Mouse (Mus musculus) liver, embryonic 11.5 days (tissue): ENCODE results near the gene Bach1. TPM values are rescaled to one million over a fixed set of nuclear protein-coding genes. Genes with fewer than 3 reads are reported as not detected.

Experiments used
- ATAC-seq: fragments of 200-750 bp; cut with Nextera tagmentation; replicated peaks from 2 replicates; pipeline ENCODE4 v1.8.0; 2017; ENCODE audit warnings: moderate number of reproducible peaks, mild to moderate bottlenecking, moderate TSS enrichment, moderate library complexity; ENCODE audit not compliant: low FRiP score
- DNase-seq: peaks from one replicate; pipeline ENCODE4 v3.0.0-alpha.2; 2017; ENCODE audit warnings: low spot score
- H3K27ac ChIP-seq: fragments of 300-500 bp; sonication (generic); 2 replicates; pipeline ENCODE4 v1.5.1; 2014; ENCODE audit warnings: mild to moderate bottlenecking, low read depth, low read length, control low read depth
- H3K27me3 ChIP-seq: fragments of 300-500 bp; sonication (generic); replicated peaks from 2 replicates; pipeline ENCODE4 v1.6.1; 2014; ENCODE audit warnings: low read length, mixed read lengths; ENCODE audit not compliant: control insufficient read depth, insufficient read depth
- H3K36me3 ChIP-seq: fragments of 300-500 bp; sonication (generic); 2 replicates; pipeline ENCODE4 v1.6.1; 2014; ENCODE audit warnings: mild to moderate bottlenecking, low read length, moderate library complexity, mixed read lengths; ENCODE audit not compliant: control insufficient read depth, insufficient read depth
- H3K4me1 ChIP-seq: fragments of 300-500 bp; sonication (generic); replicated peaks from 2 replicates; pipeline ENCODE4 v1.6.1; 2014; ENCODE audit warnings: low read length, mixed read lengths; ENCODE audit not compliant: control insufficient read depth, insufficient read depth
- H3K4me2 ChIP-seq: fragments of 300-500 bp; sonication (generic); 2 replicates; pipeline ENCODE4 v1.6.1; 2014; ENCODE audit warnings: mild to moderate bottlenecking, control low read depth, moderate library complexity
- H3K4me3 ChIP-seq: fragments of 300-500 bp; sonication (generic); 2 replicates; pipeline ENCODE4 v1.5.1; 2014; ENCODE audit warnings: low read depth, low read length, control low read depth
- H3K9ac ChIP-seq: fragments of 300-500 bp; sonication (generic); 2 replicates; pipeline ENCODE4 v1.6.1; 2014; ENCODE audit warnings: low read depth, low read length, control low read depth
- H3K9me3 ChIP-seq: fragments of 300-500 bp; sonication (generic); 2 replicates; pipeline ENCODE4 v1.6.1; 2016; ENCODE audit warnings: low read length, inconsistent platforms, mixed read lengths; ENCODE audit not compliant: control insufficient read depth
- WGBS: fragments of 180-500 bp; shearing (Covaris S2); extraction: QIAGEN DNeasy Blood & Tissue Kit; methylation state at CpG from one replicate; pipeline ENCODE4 v1.1.7; 2014; 5-methylcytosine and 5-hydroxymethylcytosine counted together
- polyA plus RNA-seq: library from polyadenylated mRNA; unstranded; fragments of >200 nt; fragmentation: Nextera tagmentation; extraction: Ambion mirVana; gene quantifications from 2 replicates; pipeline ENCODE4 v1.2.1, GENCODE M21; 2014

The Bach1 gene
- polyA plus RNA-seq, 1 experiment from 2014 or later, result 11.1 TPM

GRCm38 (mm10) chr16:87711961-87712360 is 13.2 kb downstream of the Bach1 start:
- no peaks in the 10 kb centered on the region for H3K27me3 ChIP-seq
- WGBS, result 57% methylated on average over 2 of the region's 2 CpGs
- ATAC-seq (no peak), DNase-seq (no peak)
- H3K27ac ChIP-seq, result peak overlapping the region; percentile 60
- H3K36me3 ChIP-seq, result no peaks in the 10 kb centered on the region
- no peaks in the 10 kb centered on the region for H3K9me3 ChIP-seq
- H3K4me3 ChIP-seq, result no peak overlapping the region
- no peak overlapping the region for H3K9ac ChIP-seq
- peak overlapping the region; percentile 47; the same call in 1 of the 2 replicates for H3K4me2 ChIP-seq
- peaks cover 50% of the 10 kb centered on the region for H3K4me1 ChIP-seq

DNA sequence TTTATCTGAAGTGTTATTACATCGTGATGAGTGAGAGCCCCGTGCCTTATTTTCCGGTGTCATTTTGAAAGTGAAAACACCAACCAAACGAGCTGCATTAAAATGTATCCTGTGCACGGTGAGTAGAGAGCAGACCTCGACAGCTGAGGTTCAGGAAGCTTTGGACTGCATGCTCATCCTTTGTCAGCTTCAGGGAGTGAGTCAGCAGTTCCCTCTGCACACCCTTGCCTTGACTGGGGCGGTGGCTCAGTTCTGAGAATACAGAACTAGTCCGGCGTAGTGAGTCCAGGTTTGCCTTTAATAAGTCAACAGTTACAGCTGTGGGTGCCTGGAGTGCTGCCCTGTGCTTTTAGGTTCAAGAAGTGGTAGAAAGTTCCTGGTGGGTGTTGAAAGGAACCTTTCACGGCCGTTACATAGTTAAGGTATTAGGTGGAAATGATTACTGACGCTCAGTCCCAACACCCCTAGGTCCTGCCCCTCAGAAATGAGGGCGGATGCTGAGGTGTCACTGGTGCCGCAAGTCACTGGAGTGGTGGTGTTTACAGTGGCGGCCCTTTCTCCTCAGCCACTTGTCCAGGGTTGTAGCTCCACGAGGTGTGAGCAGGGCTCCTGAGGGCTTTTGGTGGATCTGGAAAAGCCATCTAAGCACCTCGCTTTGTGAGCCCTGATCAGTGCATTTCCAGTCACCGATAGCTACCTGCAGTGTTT is 14.4 kb downstream of the Bach1 start:
- peak; percentile 95 for ATAC-seq
- H3K4me3 ChIP-seq, result 0 out of 2 replicates have a peak overlapping the region, but pooled peaks have one; percentile 7
- H3K9ac ChIP-seq, result peak overlapping the region; percentile 31; the same call in 1 of the 2 replicates
- peak overlapping the region; percentile 60 for H3K27ac ChIP-seq
- H3K9me3 ChIP-seq, result no peaks in the 10 kb centered on the region
- peak overlapping the region; percentile 47 for H3K4me2 ChIP-seq
- peaks cover 44% of the 10 kb centered on the region for H3K4me1 ChIP-seq
- DNase-seq, result peak; percentile 56
- no peaks in the 10 kb centered on the region for H3K27me3 ChIP-seq
- no peaks in the 10 kb centered on the region for H3K36me3 ChIP-seq
- WGBS, result 50% methylated on average over 18 of the region's 18 CpGs

GRCm38 (mm10) chr16:87714550-87714949 is 15.8 kb downstream of the Bach1 start:
- no peak for DNase-seq

GRCm38 (mm10) chr16:87715221-87715620 is 16.5 kb downstream of the Bach1 start:
- WGBS, result 92% methylated on average over 16 of the region's 16 CpGs
- Histone ChIP-seq H3K4me1 (peaks cover 42% of the 10 kb centered on the region), H3K9ac (no peak overlapping the region), H3K27ac (no peak overlapping the region), H3K9me3 (no peaks in the 10 kb centered on the region), H3K4me3 (no peak overlapping the region), H3K27me3 (no peaks in the 10 kb centered on the region), H3K4me2 (no peak overlapping the region), H3K36me3 (no peaks in the 10 kb centered on the region; the same call in 1 of the 2 replicates)
- ATAC-seq (no peak), DNase-seq (no peak)

More at GRCm38 (mm10) chr16:87714550-87714949, 15.8 kb downstream of the Bach1 start:
- no peak overlapping the region for H3K9ac ChIP-seq
- H3K27ac ChIP-seq, result no peak overlapping the region
- no peaks in the 10 kb centered on the region; the same call in 1 of the 2 replicates for H3K36me3 ChIP-seq
- ATAC-seq, result no peak
- peaks cover 36% of the 10 kb centered on the region for H3K4me1 ChIP-seq
- H3K4me3 ChIP-seq, result no peak overlapping the region
- WGBS, result 90% methylated on average over 9 of the region's 9 CpGs
- H3K4me2 ChIP-seq, result no peak overlapping the region
- no peaks in the 10 kb centered on the region for H3K9me3 ChIP-seq
- H3K27me3 ChIP-seq, result no peaks in the 10 kb centered on the region

DNA sequence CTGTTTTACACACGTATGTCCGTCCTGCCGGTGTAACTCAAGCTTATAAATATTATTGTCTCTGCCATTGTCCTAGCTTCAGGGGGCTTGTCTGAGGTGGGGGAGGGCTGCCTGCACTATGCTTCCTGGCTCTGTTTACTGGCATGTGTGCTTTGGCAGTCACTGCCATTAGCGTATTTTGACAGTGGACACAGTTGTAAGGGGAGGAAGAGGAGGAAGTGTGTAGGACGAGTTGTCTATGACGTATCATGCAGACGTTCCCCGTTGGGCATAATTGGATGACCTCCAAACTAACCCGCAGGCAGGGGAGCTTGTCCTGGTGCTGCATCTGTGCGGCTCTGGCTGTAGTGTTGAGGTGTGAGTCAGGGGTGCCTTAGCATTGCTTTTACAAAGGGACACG is 17.5 kb downstream of the Bach1 start:
- H3K4me3 ChIP-seq, result no peak overlapping the region
- H3K27ac ChIP-seq, result no peak overlapping the region
- H3K4me2 ChIP-seq, result no peak overlapping the region
- no peaks in the 10 kb centered on the region for H3K9me3 ChIP-seq
- H3K27me3 ChIP-seq, result no peaks in the 10 kb centered on the region
- DNase-seq (no peak), ATAC-seq (no peak)
- peaks cover 38% of the 10 kb centered on the region for H3K4me1 ChIP-seq
- no peaks in the 10 kb centered on the region; the same call in 1 of the 2 replicates for H3K36me3 ChIP-seq
- no peak overlapping the region for H3K9ac ChIP-seq
- 70% methylated on average over 11 of the region's 11 CpGs for WGBS

DNA sequence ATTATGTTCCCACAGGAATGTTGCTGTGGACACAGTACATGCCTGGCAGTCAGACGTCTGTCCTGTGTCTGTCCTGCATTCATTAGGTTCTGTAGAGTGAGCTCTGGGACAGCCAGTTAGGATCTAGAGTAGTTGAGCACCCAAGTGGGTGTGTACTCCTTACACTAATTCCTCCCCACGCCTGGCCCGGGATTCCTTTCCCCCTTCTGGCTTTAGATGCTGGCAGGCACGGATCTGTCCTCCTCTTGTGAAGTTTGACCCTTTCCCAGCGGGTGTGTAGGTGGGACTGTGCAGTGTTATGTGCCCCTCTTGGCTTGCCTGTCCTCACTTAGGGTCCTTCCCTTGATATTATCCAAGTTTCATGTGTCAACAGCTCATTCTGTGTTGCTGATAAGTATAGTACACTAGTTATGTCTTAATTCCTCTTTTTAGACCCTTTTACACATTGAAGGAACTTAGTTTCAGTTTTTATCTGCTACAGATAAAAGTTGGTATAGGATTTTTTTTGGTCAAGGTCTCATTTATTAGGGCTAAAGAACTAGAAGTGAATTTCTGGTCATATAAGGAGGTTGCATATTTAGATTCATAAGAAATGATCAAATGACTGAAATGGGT is 18.4 kb downstream of the Bach1 start:
- ATAC-seq (no peak), DNase-seq (no peak)
- Histone ChIP-seq H3K27ac (no peak overlapping the region), H3K4me3 (no peak overlapping the region), H3K9ac (no peak overlapping the region), H3K4me1 (peaks cover 35% of the 10 kb centered on the region), H3K4me2 (no peak overlapping the region), H3K36me3 (no peaks in the 10 kb centered on the region; the same call in 1 of the 2 replicates), H3K9me3 (no peaks in the 10 kb centered on the region), H3K27me3 (no peaks in the 10 kb centered on the region)
- WGBS, result 60% methylated on average over 5 of the region's 5 CpGs

DNA sequence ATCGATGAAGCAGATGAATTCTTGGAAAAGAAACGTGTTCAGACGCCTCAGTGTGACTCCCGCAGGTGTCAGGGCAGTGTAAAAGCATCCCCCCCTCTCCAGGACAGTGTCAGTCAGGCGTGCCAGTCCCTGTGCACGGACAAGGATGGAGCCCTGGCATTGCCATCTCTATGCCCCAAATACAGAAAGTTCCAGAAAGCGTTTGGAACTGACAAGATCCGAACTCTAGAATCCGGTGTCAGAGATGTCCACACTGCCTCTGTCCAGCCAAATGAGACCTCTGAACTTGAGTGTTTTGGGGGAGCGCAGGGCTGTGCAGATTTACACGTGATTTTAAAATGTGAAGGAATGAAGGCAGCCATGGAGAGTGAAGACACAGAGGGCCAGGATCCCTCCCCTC is 20.3 kb downstream of the Bach1 start:
- H3K4me1 ChIP-seq, result peaks cover 18% of the 10 kb centered on the region
- H3K27me3 ChIP-seq, result no peaks in the 10 kb centered on the region
- 92% methylated on average over 11 of the region's 11 CpGs for WGBS
- peaks cover 8% of the 10 kb centered on the region; the same call in 1 of the 2 replicates for H3K36me3 ChIP-seq
- H3K9ac ChIP-seq, result no peak overlapping the region
- no peak overlapping the region; the same call in 1 of the 2 replicates for H3K27ac ChIP-seq
- ATAC-seq (no peak), DNase-seq (no peak)
- no peaks in the 10 kb centered on the region for H3K9me3 ChIP-seq
- H3K4me2 ChIP-seq, result no peak overlapping the region
- H3K4me3 ChIP-seq, result no peak overlapping the region

- DNase-seq, result no peak
- ATAC-seq, result no peak
- H3K36me3 ChIP-seq, result peaks cover 8% of the 10 kb centered on the region; the same call in 1 of the 2 replicates
- no peak overlapping the region for H3K9ac ChIP-seq
- H3K4me2 ChIP-seq, result no peak overlapping the region
- 79% methylated on average over 23 of the region's 23 CpGs for WGBS
- H3K27ac ChIP-seq, result no peak overlapping the region
- H3K4me3 ChIP-seq, result no peak overlapping the region
- peaks cover 18% of the 10 kb centered on the region for H3K4me1 ChIP-seq
- no peaks in the 10 kb centered on the region for H3K9me3 ChIP-seq
- H3K27me3 ChIP-seq, result no peaks in the 10 kb centered on the region
Measured at GRCm38 (mm10) chr16:87719688-87720283, 21.0 kb downstream of the Bach1 start.
